Mouse (Mus musculus): ENCODE measurements around the gene Blcap.

DNA sequence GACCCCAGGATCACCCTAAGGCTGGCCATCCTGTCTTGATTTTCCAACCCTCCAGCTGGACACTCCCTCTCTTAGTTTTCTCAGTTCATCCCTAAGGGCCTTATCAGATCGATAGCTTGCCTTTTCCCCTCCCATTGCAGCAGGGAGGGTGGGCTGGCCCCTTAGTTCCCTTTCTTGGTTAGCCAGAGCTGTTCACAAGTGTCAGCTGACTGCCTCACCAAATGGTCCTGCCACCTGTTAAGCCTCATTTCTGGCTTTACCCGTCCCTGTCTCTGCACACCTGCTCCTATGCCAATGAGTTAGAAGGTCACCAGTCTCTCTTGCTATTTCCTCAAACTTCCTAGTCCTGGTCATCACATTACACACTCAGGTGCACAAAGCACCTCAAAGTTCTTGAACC lies 8.0 kb downstream of the Blcap start:
- no peak for TF ChIP-seq CTCF (IDR thresholded peaks at IDR 0.05; ENCODE audit: extremely low read depth, insufficient read depth, low read length)
- TF ChIP-seq POLR2A (IDR thresholded peaks at IDR 0.05; ENCODE audit: extremely low read depth, insufficient read depth, low read length): no peak
